Comparison of ENCODE assay signal across 8 mouse cellular contexts in genomic region chr2:136891951-136892371, GRCm38 (mm10). TPM values are rescaled to one million over a fixed set of nuclear protein-coding genes. Genes with fewer than 3 reads are reported as not detected.
DNase-seq lines count a peak whose midpoint lies in the region; ATAC-seq lines count a peak whose summit lies in the region.

No protein-coding gene starts in this region.

- peak overlapping the region; percentile 82 for H3K9ac ChIP-seq in heart, embryonic 13.5 days
- H3K9ac ChIP-seq in liver, embryonic 12.5 days = peak overlapping the region; percentile 79
- peak overlapping the region; percentile 42; the same call in 1 of the 2 replicates for H3K9ac ChIP-seq in stomach, embryonic 15.5 days

- H3K36me3 ChIP-seq in heart, embryonic 13.5 days = no peaks in the 10 kb centered on the region
- H3K36me3 ChIP-seq in liver, embryonic 12.5 days = no peaks in the 10 kb centered on the region
- no peaks in the 10 kb centered on the region for H3K36me3 ChIP-seq in stomach, embryonic 15.5 days

- H3K9me3 ChIP-seq in heart, embryonic 13.5 days = no peaks in the 10 kb centered on the region
- no peaks in the 10 kb centered on the region for H3K9me3 ChIP-seq in liver, embryonic 12.5 days (replicated peaks)
- no peaks in the 10 kb centered on the region for H3K9me3 ChIP-seq in stomach, embryonic 15.5 days

- ATAC-seq in heart, embryonic 13.5 days (ENCODE audit: extremely low read depth, insufficient number of reproducible peaks, low FRiP score, low TSS enrichment) = peak; percentile 44; the same call in 1 of the 2 replicates
- ATAC-seq in liver, embryonic 12.5 days = peak; percentile 70
- ATAC-seq in stomach, embryonic 15.5 days (ENCODE audit: insufficient read depth, low FRiP score, low read depth) = peak; percentile 81

- under 1% methylated on average over 23 of the region's 23 CpGs for WGBS in heart, embryonic 13.5 days
- WGBS in liver, embryonic 12.5 days (ENCODE audit: insufficient replicate concordance) = 0% methylated on average over 23 of the region's 23 CpGs
- WGBS in stomach, embryonic 15.5 days = 0% methylated on average over 23 of the region's 23 CpGs

- H3K4me3 ChIP-seq in brown adipose tissue, adult 24 weeks (ENCODE audit: insufficient read depth, low read depth, low read length) = peak overlapping the region; percentile 89
- peak overlapping the region; percentile 88 for H3K4me3 ChIP-seq in heart, embryonic 13.5 days
- H3K4me3 ChIP-seq in liver, embryonic 12.5 days = peak overlapping the region; percentile 78
- peak overlapping the region; percentile 86 for H3K4me3 ChIP-seq in stomach, embryonic 15.5 days (replicated peaks)

- H3K27me3 ChIP-seq in heart, embryonic 13.5 days (replicated peaks) = no peaks in the 10 kb centered on the region
- no peaks in the 10 kb centered on the region for H3K27me3 ChIP-seq in liver, embryonic 12.5 days (replicated peaks)
- no peaks in the 10 kb centered on the region for H3K27me3 ChIP-seq in stomach, embryonic 15.5 days (replicated peaks)

- H3K4me2 ChIP-seq in heart, embryonic 13.5 days = peak overlapping the region; percentile 68
- H3K4me2 ChIP-seq in liver, embryonic 12.5 days = peak overlapping the region; percentile 67
- peak overlapping the region; percentile 46 for H3K4me2 ChIP-seq in stomach, embryonic 15.5 days

- DNase-seq in CD4-positive, CD25-positive, alpha-beta regulatory T cell, adult 2 months (ENCODE audit: low read depth, low spot score) = peak; percentile 98
- peak; percentile 85 for DNase-seq in fat pad, adult 2 months (ENCODE audit: extremely low read depth, low read depth, low spot score)
- peak; percentile 96 for DNase-seq in kidney, postnatal 10 days
- peak; percentile 95 to 96 for DNase-seq in natural killer cell, adult 2 months (ENCODE audit: low spot score in 2 of 2)

- H3K27ac ChIP-seq in brown adipose tissue, adult 24 weeks (replicated peaks; ENCODE audit: low read depth, low read length) = peak overlapping the region; percentile 87
- peak overlapping the region; percentile 96 for H3K27ac ChIP-seq in heart, embryonic 13.5 days (replicated peaks)
- peak overlapping the region; percentile 90 for H3K27ac ChIP-seq in liver, embryonic 12.5 days
- peak overlapping the region; percentile 95 for H3K27ac ChIP-seq in stomach, embryonic 15.5 days

- H3K4me1 ChIP-seq in brown adipose tissue, adult 24 weeks (ENCODE audit: control insufficient read depth, insufficient read depth, insufficient read length, low read length) = no peaks in the 10 kb centered on the region
- peaks cover 30% of the 10 kb centered on the region for H3K4me1 ChIP-seq in heart, embryonic 13.5 days
- H3K4me1 ChIP-seq in liver, embryonic 12.5 days = peaks cover 35% of the 10 kb centered on the region
- no peaks in the 10 kb centered on the region; the same call in 1 of the 2 replicates for H3K4me1 ChIP-seq in stomach, embryonic 15.5 days

RNA-seq across cellular contexts. Expression of gene AL731706.1, which starts 0.8 kb away (rescaled TPM):
- polyA plus RNA-seq in brown adipose tissue, adult 24 weeks (2012; ENCODE audit: insufficient read depth, insufficient read length, missing spikeins) = 47.9 and 72.0 TPM in 2 replicates
- polyA plus RNA-seq in heart, embryonic 13.5 days (2015; fragmentation: Nextera tagmentation; extraction: Ambion mirVana) = 34.1 and 43.3 TPM in 2 replicates
- polyA plus RNA-seq in liver, embryonic 12.5 days (2016; fragmentation: Nextera tagmentation; extraction: Ambion mirVana) = 14.0 and 17.1 TPM in 2 replicates
- polyA plus RNA-seq in stomach, embryonic 15.5 days (2015; fragmentation: Nextera tagmentation; extraction: Ambion mirVana) = 32.9 and 33.7 TPM in 2 replicates

RNA-seq across cellular contexts. Expression of gene Mkks, which starts 0.8 kb away (rescaled TPM):
- 68.1 and 79.3 TPM in 2 replicates for polyA plus RNA-seq in brown adipose tissue, adult 24 weeks (2012; ENCODE audit: insufficient read depth, insufficient read length, missing spikeins)
- polyA plus RNA-seq in heart, embryonic 13.5 days (2015; fragmentation: Nextera tagmentation; extraction: Ambion mirVana) = 17.9 and 19.5 TPM in 2 replicates
- 6.9 and 7.1 TPM in 2 replicates for polyA plus RNA-seq in liver, embryonic 12.5 days (2016; fragmentation: Nextera tagmentation; extraction: Ambion mirVana)
- 13.1 and 13.3 TPM in 2 replicates for polyA plus RNA-seq in stomach, embryonic 15.5 days (2015; fragmentation: Nextera tagmentation; extraction: Ambion mirVana)

RNA-seq across cellular contexts. Expression of gene Slx4ip, which starts 0.9 kb away (rescaled TPM):
- 2.1 and 3.3 TPM in 2 replicates for polyA plus RNA-seq in brown adipose tissue, adult 24 weeks (2012; ENCODE audit: insufficient read depth, insufficient read length, missing spikeins)
- polyA plus RNA-seq in heart, embryonic 13.5 days (2015; fragmentation: Nextera tagmentation; extraction: Ambion mirVana) = 4.2 and 4.5 TPM in 2 replicates
- polyA plus RNA-seq in liver, embryonic 12.5 days (2016; fragmentation: Nextera tagmentation; extraction: Ambion mirVana) = 3.3 and 3.5 TPM in 2 replicates
- polyA plus RNA-seq in stomach, embryonic 15.5 days (2015; fragmentation: Nextera tagmentation; extraction: Ambion mirVana) = 5.6 and 6.6 TPM in 2 replicates

RNA-seq across cellular contexts. Expression of gene AL731706.2, which starts 6.5 kb away (rescaled TPM):
- polyA plus RNA-seq in brown adipose tissue, adult 24 weeks (2012; ENCODE audit: insufficient read depth, insufficient read length, missing spikeins) = 11.7 and 40.9 TPM in 2 replicates
- 39.5 and 56.2 TPM in 2 replicates for polyA plus RNA-seq in heart, embryonic 13.5 days (2015; fragmentation: Nextera tagmentation; extraction: Ambion mirVana)
- 12.0 and 19.6 TPM in 2 replicates for polyA plus RNA-seq in liver, embryonic 12.5 days (2016; fragmentation: Nextera tagmentation; extraction: Ambion mirVana)
- polyA plus RNA-seq in stomach, embryonic 15.5 days (2015; fragmentation: Nextera tagmentation; extraction: Ambion mirVana) = 31.6 and 32.9 TPM in 2 replicates

Comparison
In these comparisons a context has a peak if more than half of its experiments do, and no peak if none do; other contexts are left out.
1. Peak in every context shown above with its lines: DNase-seq, ATAC-seq, H3K4me3 ChIP-seq and H3K27ac ChIP-seq.